Mouse (Mus musculus): ENCODE measurements at regions not wholly inside any gene's neighbourhood (a gene's known extent, or its start where the extent isn't known, plus 50 kb on each side); places are given as distances from the start of the nearest gene placed in this dataset.

DNA sequence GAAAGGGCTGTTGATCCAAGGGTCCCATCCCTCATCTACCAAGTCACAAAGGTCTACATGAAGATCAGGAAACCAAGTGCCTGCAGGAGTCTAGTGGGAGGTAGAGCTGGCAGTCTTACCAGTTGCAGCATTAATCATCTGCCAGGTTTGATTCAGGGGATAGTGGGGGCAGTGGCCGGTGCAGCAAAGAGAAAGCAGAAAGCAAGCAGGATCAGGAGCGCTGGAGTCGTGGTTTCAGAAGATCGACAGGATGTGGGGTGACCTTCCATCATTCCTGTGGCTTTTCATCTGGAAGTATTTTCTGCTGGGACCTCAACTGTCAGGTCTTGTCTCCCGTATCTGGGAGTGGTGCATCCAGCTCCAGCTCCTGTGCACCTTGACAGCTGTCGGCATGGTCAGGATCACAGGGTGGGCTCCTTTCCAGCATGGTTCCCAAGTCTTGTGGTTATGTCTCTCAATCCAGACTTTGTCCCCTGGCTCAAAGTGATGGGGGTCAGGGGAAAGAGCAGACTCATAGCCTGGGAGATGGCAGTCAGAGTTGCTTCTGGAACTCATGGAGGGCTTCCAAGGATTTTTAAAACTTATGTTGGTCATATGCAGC is 51.2 kb upstream of the Fzd7 start:
- H3K9ac ChIP-seq (ENCODE audit: low read length), result no peak overlapping the region
- no peaks in the 10 kb centered on the region for H3K36me3 ChIP-seq (ENCODE audit: control insufficient read depth, insufficient read depth, low read length)
- WGBS, result 93% methylated on average over 6 of the region's 6 CpGs
- DNase-seq (ENCODE audit: low spot score) (no peak), ATAC-seq (no peak)
- H3K9me3 ChIP-seq (replicated peaks; ENCODE audit: control insufficient read depth, low read length), result no peaks in the 10 kb centered on the region
- no peak overlapping the region for H3K27ac ChIP-seq (ENCODE audit: low read depth, low read length)
- no peaks in the 10 kb centered on the region for H3K27me3 ChIP-seq (replicated peaks; ENCODE audit: control insufficient read depth, insufficient read depth, low read length)
- no peaks in the 10 kb centered on the region for H3K4me1 ChIP-seq (ENCODE audit: control insufficient read depth, insufficient read depth, low read length)
- H3K4me2 ChIP-seq (ENCODE audit: low read length), result no peak overlapping the region
- H3K4me3 ChIP-seq (ENCODE audit: low read depth, low read length), result no peak overlapping the region
